Comparison of ENCODE assay signal across 13 mouse cellular contexts in genomic region chr12:111795180-111795895, GRCm38 (mm10). TPM values are rescaled to one million over a fixed set of nuclear protein-coding genes. Genes with fewer than 3 reads are reported as not detected.
DNase-seq lines count a peak whose midpoint lies in the region; ATAC-seq and TF ChIP-seq lines count a peak whose summit lies in the region.
"Had no signal": no experiment of that assay in that cellular context is flagged by ENCODE, and none has a peak within 500 bp of the region (broad histone marks: within the 10 kb centered on the region; RNA-seq: fewer than 3 reads in every experiment).

No protein-coding gene starts in this region.

- DNase-seq in heart, adult 18-20 months: peak; percentile 64 to 72
- DNase-seq in cerebellum, adult 11-12 months: peak; percentile 73
- DNase-seq in heart, postnatal 36 days: peak; percentile 38 to 47
- DNase-seq in frontal cortex, postnatal 14 days (ENCODE audit: low spot score in 2 of 2): no peak
- no peak for DNase-seq in ovary, postnatal 36 days (ENCODE audit: low spot score)
- no peak for DNase-seq in MN1 (ENCODE audit: low spot score)
- DNase-seq: adrenal gland, postnatal 25 days; embryo, embryonic 11 days had no signal

- ATAC-seq in heart, embryonic 12.5 days (ENCODE audit: insufficient number of reproducible peaks, low FRiP score): no peak
- ATAC-seq: forebrain, embryonic 13.5 days had no signal

- no peak for TF ChIP-seq CTCF in E14TG2a.4 (conservative IDR thresholded peaks at IDR 0.05; ENCODE audit: low read length)

- no peak overlapping the region for H3K4me3 ChIP-seq in heart, embryonic 12.5 days
- H3K4me3 ChIP-seq in E14TG2a.4 (replicated peaks; ENCODE audit: low read length): peak overlapping the region; percentile 60
- H3K4me3 ChIP-seq: forebrain, embryonic 13.5 days; limb, embryonic 10.5 days; lung, embryonic 15.5 days had no signal

- no peak overlapping the region for H3K27ac ChIP-seq in heart, embryonic 12.5 days (ENCODE audit: poor library complexity, severe bottlenecking)
- H3K27ac ChIP-seq: forebrain, embryonic 13.5 days; limb, embryonic 10.5 days; lung, embryonic 15.5 days had no signal

- no peaks in the 10 kb centered on the region for H3K27me3 ChIP-seq in heart, embryonic 12.5 days (replicated peaks)
- H3K27me3 ChIP-seq in E14TG2a.4 (ENCODE audit: insufficient read depth, low read length): no peaks in the 10 kb centered on the region
- H3K27me3 ChIP-seq: forebrain, embryonic 13.5 days; lung, embryonic 15.5 days had no signal

- 89% methylated on average over 28 of the region's 28 CpGs for WGBS in heart, embryonic 12.5 days

- H3K4me1 ChIP-seq in heart, embryonic 12.5 days (replicated peaks): peaks cover 1% of the 10 kb centered on the region
- peaks cover 58% of the 10 kb centered on the region for H3K4me1 ChIP-seq in E14TG2a.4 (replicated peaks; ENCODE audit: low read depth, low read length)
- H3K4me1 ChIP-seq: limb, embryonic 10.5 days; lung, embryonic 15.5 days had no signal

- intact Hi-C loops in heart, postnatal 36 days (cut with DNase I): no loop called here

- H3K9ac ChIP-seq in heart, embryonic 12.5 days: no peak overlapping the region
- H3K9ac ChIP-seq: forebrain, embryonic 13.5 days; lung, embryonic 15.5 days had no signal

- H3K4me2 ChIP-seq in heart, embryonic 12.5 days: no peak overlapping the region
- H3K4me2 ChIP-seq: forebrain, embryonic 13.5 days; lung, embryonic 15.5 days had no signal

- H3K36me3 ChIP-seq in heart, embryonic 12.5 days: peaks cover 91% of the 10 kb centered on the region
- H3K36me3 ChIP-seq in E14TG2a.4 (ENCODE audit: insufficient read depth, low read length): peaks cover 87% of the 10 kb centered on the region

- no peaks in the 10 kb centered on the region for H3K9me3 ChIP-seq in heart, embryonic 12.5 days (replicated peaks)
- no peaks in the 10 kb centered on the region for H3K9me3 ChIP-seq in E14TG2a.4 (ENCODE audit: low read length)
- H3K9me3 ChIP-seq: forebrain, embryonic 13.5 days; limb, embryonic 10.5 days; lung, embryonic 15.5 days had no signal

RNA-seq across cellular contexts. Expression of gene Xrcc3, which starts 18.3 kb away (rescaled TPM):
- 1 to 10 TPM in 1 of 2 experiments, under 1 TPM in 1; 0.72 to 1.6 TPM for total RNA-seq in heart, adult 18-20 months (2021)
- 6.1 and 8.1 TPM in 2 replicates for polyA plus RNA-seq in heart, embryonic 12.5 days (2016; fragmentation: Nextera tagmentation; extraction: Ambion mirVana)
- 1 to 10 TPM in 1 of 2 experiments, under 1 TPM in 1; 0.76 to 1.9 TPM for total RNA-seq in heart, postnatal 36 days (2021)

RNA-seq across cellular contexts. Expression of gene Zfyve21, which starts 18.6 kb away (rescaled TPM):
- 10 to 100 TPM; 71.6 to 77.3 TPM for total RNA-seq in heart, adult 18-20 months (2021)
- 70.6 and 71.9 TPM in 2 replicates for polyA plus RNA-seq in heart, embryonic 12.5 days (2016; fragmentation: Nextera tagmentation; extraction: Ambion mirVana)
- total RNA-seq in heart, postnatal 36 days (2021): 10 to 100 TPM; 65.3 to 66.5 TPM

RNA-seq across cellular contexts. Expression of gene Klc1, which starts 36.7 kb away (rescaled TPM):
- 10 to 100 TPM; 77.1 to 83.0 TPM for total RNA-seq in heart, adult 18-20 months (2021)
- 113 and 117 TPM in 2 replicates for polyA plus RNA-seq in heart, embryonic 12.5 days (2016; fragmentation: Nextera tagmentation; extraction: Ambion mirVana)
- 10 to 100 TPM; 84.4 to 94.2 TPM for total RNA-seq in heart, postnatal 36 days (2021)

Comparison
In these comparisons a context has a peak if more than half of its experiments do, and no peak if none do; other contexts are left out.
1. DNase-seq: peak in heart, adult 18-20 months (2 of 2), cerebellum, adult 11-12 months (single experiment) and heart, postnatal 36 days (2 of 2); none in frontal cortex, postnatal 14 days (0 of 2), ovary, postnatal 36 days (single experiment) and MN1 (single experiment).